Mouse (Mus musculus): Measurements from ENCODE around the gene Epb41l3. TPM values are rescaled to one million over a fixed set of nuclear protein-coding genes. Genes with fewer than 3 reads are reported as not detected.

The Epb41l3 gene
- total RNA-seq, 1 experiment, result 16.8 TPM

DNA sequence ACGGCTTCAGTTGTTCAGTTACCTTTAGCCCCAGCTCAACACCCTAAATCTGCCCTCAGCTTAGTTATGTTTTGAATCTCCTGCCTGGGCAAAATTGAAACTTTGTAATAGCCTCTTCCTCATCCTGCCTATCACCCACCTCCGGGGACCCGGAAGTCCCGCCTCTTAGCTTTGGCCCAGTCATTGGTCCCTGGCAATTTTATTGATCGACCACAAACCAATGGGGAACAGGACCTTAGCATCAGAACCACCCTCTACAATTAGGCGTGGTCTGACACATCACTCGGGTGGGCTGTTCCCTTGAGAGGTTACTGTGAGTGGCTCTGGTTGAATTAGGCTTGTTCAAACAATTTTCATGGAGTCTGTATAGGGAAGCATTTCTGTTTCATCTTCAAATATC lies 150.5 kb downstream of the Epb41l3 start:
- TF ChIP-seq CHD2 (IDR thresholded peaks at IDR 0.05; ENCODE audit: low read depth, low read length), result peak; percentile 80; the same call in 1 of the 2 replicates
- no peak for TF ChIP-seq MAFK (IDR thresholded peaks at IDR 0.05; ENCODE audit: insufficient read depth, low read depth, low read length)
- no peaks in the 10 kb centered on the region for H3K9me3 ChIP-seq (ENCODE audit: control insufficient read depth, insufficient read depth, low read depth, low read length)
- H3K4me3 ChIP-seq (ENCODE audit: insufficient read depth in 1 of 2, low read depth in 1 of 2, low read length in 2 of 2, poor library complexity in 1 of 2, severe bottlenecking in 1 of 2), result peak overlapping the region in 1 of 2 experiments; percentile 75; a peak in 3 of 4 replicates

DNA sequence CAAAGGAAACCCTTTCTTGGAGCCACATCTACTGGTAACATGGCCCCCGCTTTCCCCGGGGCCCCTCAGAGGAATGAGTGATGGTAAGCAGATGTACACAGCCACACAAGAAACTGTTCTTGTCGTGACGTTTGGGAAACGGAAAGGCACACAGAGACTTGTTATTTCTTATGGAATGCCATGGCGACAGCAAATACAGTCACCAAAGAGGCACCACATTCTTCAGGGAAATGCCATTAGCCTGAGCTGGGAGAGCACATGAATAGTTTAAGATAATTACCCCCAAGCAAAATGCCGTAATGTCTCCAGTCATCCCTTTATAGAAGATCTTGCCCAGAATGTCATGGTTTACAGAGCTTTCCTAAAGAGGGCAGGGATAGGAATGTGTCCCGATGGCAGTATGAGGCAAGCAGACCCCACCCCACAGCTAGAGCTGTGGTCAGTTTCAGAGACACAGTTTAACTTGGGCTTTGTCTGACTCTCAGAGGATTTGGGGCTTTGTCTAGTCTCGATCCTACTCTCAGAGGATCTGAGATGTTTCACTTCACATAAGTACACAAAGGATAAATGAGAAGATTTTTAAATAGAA lies 152.0 kb downstream of the Epb41l3 start:
- H3K27ac ChIP-seq (ENCODE audit: insufficient read depth, low read depth, low read length, poor library complexity, severe bottlenecking), result no peak overlapping the region
- peaks cover 2 to 5% of the 10 kb centered on the region in 2 experiments; a peak in 2 of 4 replicates for H3K4me1 ChIP-seq (ENCODE audit: control insufficient read depth in 2 of 2, insufficient read depth in 2 of 2, low read length in 2 of 2, poor library complexity in 1 of 2)
- no peak overlapping the region for H3K4me3 ChIP-seq (ENCODE audit: insufficient read depth in 1 of 2, low read depth in 1 of 2, low read length in 2 of 2, poor library complexity in 1 of 2, severe bottlenecking in 1 of 2)
- DNase-seq (ENCODE audit: low read depth, low spot score), result no peak
- H3K9me3 ChIP-seq (ENCODE audit: control insufficient read depth, insufficient read depth, low read depth, low read length), result no peaks in the 10 kb centered on the region
- H3K36me3 ChIP-seq (ENCODE audit: control insufficient read depth, insufficient read depth, low read length, poor library complexity, severe bottlenecking), result no peaks in the 10 kb centered on the region; the same call in 1 of the 2 replicates
- TF ChIP-seq ZNF384 (IDR thresholded peaks at IDR 0.05; ENCODE audit: low read depth, low read length) (no peak), HCFC1 (IDR thresholded peaks at IDR 0.05; ENCODE audit: borderline replicate concordance, insufficient read depth, low read length) (no peak), MAFK (IDR thresholded peaks at IDR 0.05; ENCODE audit: insufficient read depth, low read depth, low read length) (no peak), CHD2 (IDR thresholded peaks at IDR 0.05; ENCODE audit: low read depth, low read length) (no peak), ZC3H11A (IDR thresholded peaks at IDR 0.05; ENCODE audit: borderline replicate concordance, low read depth, low read length) (no peak)
- no peak overlapping the region for H3K9ac ChIP-seq (ENCODE audit: insufficient read depth, low read depth, low read length, poor library complexity, severe bottlenecking)
- in situ Hi-C loops (cut with MboI; ENCODE audit: low sequenced_read_pairs in 2 of 2, unreplicated experiment in 2 of 2), result no loop called here

More for the DNA sequence above, 150.5 kb downstream of the Epb41l3 start:
- H3K9ac ChIP-seq (ENCODE audit: insufficient read depth, low read depth, low read length, poor library complexity, severe bottlenecking), result no peak overlapping the region
- H3K27ac ChIP-seq (ENCODE audit: insufficient read depth, low read depth, low read length, poor library complexity, severe bottlenecking), result no peak overlapping the region
- in situ Hi-C loops (cut with MboI; ENCODE audit: low sequenced_read_pairs in 2 of 2, unreplicated experiment in 2 of 2), result no loop called here
- H3K4me1 ChIP-seq (ENCODE audit: control insufficient read depth in 2 of 2, insufficient read depth in 2 of 2, low read length in 2 of 2, poor library complexity in 1 of 2), result peaks cover 2 to 7% of the 10 kb centered on the region in 2 experiments; a peak in 2 of 4 replicates
- DNase-seq (ENCODE audit: low read depth, low spot score), result peak; percentile 16
- no peaks in the 10 kb centered on the region; the same call in 1 of the 2 replicates for H3K36me3 ChIP-seq (ENCODE audit: control insufficient read depth, insufficient read depth, low read length, poor library complexity, severe bottlenecking)

DNA sequence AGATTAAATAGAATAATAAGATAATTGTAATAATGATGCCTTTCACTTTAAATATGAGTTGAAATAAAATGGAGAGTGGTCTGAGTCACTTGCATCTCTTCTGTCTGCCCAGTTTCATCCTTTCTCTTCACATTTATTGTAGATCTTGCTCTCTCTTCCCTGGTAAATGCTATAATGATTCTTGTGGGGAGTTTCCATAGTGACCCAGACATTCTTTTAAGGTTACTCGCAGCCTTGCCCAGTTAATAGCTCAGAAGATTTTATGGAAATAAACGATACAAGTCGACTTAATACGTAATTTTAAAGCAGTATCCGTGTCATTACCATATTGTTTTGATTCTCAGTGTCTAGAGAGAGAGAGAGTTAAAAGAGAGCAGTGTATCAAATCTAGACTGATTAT lies 154.0 kb downstream of the Epb41l3 start:
- no peak for TF ChIP-seq HCFC1 (IDR thresholded peaks at IDR 0.05; ENCODE audit: borderline replicate concordance, insufficient read depth, low read length)
- no peak for TF ChIP-seq ZNF384 (IDR thresholded peaks at IDR 0.05; ENCODE audit: low read depth, low read length)
- TF ChIP-seq ZC3H11A (IDR thresholded peaks at IDR 0.05; ENCODE audit: borderline replicate concordance, low read depth, low read length), result no peak
- no peak for TF ChIP-seq MAFK (IDR thresholded peaks at IDR 0.05; ENCODE audit: insufficient read depth, low read depth, low read length)
- TF ChIP-seq CHD2 (IDR thresholded peaks at IDR 0.05; ENCODE audit: low read depth, low read length), result no peak
- no peak for DNase-seq (ENCODE audit: low read depth, low spot score)
- H3K9me3 ChIP-seq (ENCODE audit: control insufficient read depth, insufficient read depth, low read depth, low read length), result no peaks in the 10 kb centered on the region
- 0 out of 4 replicates have a peak, but pooled peaks cover 0 to 1% of the 10 kb centered on the region in 2 experiments for H3K4me1 ChIP-seq (ENCODE audit: control insufficient read depth in 2 of 2, insufficient read depth in 2 of 2, low read length in 2 of 2, poor library complexity in 1 of 2)
- H3K9ac ChIP-seq (ENCODE audit: insufficient read depth, low read depth, low read length, poor library complexity, severe bottlenecking), result no peak overlapping the region
- no peaks in the 10 kb centered on the region for H3K36me3 ChIP-seq (ENCODE audit: control insufficient read depth, insufficient read depth, low read length, poor library complexity, severe bottlenecking)
- no peak overlapping the region for H3K27ac ChIP-seq (ENCODE audit: insufficient read depth, low read depth, low read length, poor library complexity, severe bottlenecking)
- in situ Hi-C loops (cut with MboI; ENCODE audit: low sequenced_read_pairs in 2 of 2, unreplicated experiment in 2 of 2), result no loop called here
- no peak overlapping the region for H3K4me3 ChIP-seq (ENCODE audit: insufficient read depth in 1 of 2, low read depth in 1 of 2, low read length in 2 of 2, poor library complexity in 1 of 2, severe bottlenecking in 1 of 2)

DNA sequence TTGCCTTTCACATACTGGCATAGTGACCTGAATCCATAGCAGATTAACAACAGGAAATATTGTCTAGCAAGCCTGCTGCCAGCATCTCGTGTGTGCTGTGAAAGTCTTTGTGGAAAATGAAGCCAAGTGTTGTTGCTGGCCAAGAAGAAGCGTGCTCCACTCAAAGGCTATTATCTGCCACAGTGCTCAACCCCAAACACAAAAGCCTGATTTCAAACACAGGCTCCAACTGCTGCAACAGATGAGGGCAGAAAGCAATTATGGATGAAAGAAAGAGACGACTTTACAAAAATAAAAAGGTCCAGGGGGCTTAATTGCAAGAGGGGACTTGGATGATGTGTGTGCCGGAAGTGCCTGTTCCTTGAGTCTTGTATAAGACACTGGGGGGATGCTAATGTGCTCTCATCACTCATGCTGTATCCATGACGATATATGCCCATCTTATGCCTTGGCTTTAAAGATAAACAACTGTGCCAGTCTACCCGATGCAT lies 154.7 kb downstream of the Epb41l3 start:
- in situ Hi-C loops (cut with MboI; ENCODE audit: low sequenced_read_pairs in 2 of 2, unreplicated experiment in 2 of 2), result no loop called here
- Histone ChIP-seq H3K36me3 (ENCODE audit: control insufficient read depth, insufficient read depth, low read length, poor library complexity, severe bottlenecking) (no peaks in the 10 kb centered on the region), H3K9me3 (ENCODE audit: control insufficient read depth, insufficient read depth, low read depth, low read length) (no peaks in the 10 kb centered on the region), H3K4me3 (ENCODE audit: insufficient read depth in 1 of 2, low read depth in 1 of 2, low read length in 2 of 2, poor library complexity in 1 of 2, severe bottlenecking in 1 of 2) (no peak overlapping the region), H3K9ac (ENCODE audit: insufficient read depth, low read depth, low read length, poor library complexity, severe bottlenecking) (no peak overlapping the region), H3K4me1 (ENCODE audit: control insufficient read depth in 2 of 2, insufficient read depth in 2 of 2, low read length in 2 of 2, poor library complexity in 1 of 2) (0 out of 4 replicates have a peak, but pooled peaks cover 0 to 1% of the 10 kb centered on the region in 2 experiments), H3K27ac (ENCODE audit: insufficient read depth, low read depth, low read length, poor library complexity, severe bottlenecking) (no peak overlapping the region)
- DNase-seq (ENCODE audit: low read depth, low spot score), result no peak
- TF ChIP-seq HCFC1 (IDR thresholded peaks at IDR 0.05; ENCODE audit: borderline replicate concordance, insufficient read depth, low read length) (no peak), ZNF384 (IDR thresholded peaks at IDR 0.05; ENCODE audit: low read depth, low read length) (no peak), CHD2 (IDR thresholded peaks at IDR 0.05; ENCODE audit: low read depth, low read length) (no peak), MAFK (IDR thresholded peaks at IDR 0.05; ENCODE audit: insufficient read depth, low read depth, low read length) (no peak), ZC3H11A (IDR thresholded peaks at IDR 0.05; ENCODE audit: borderline replicate concordance, low read depth, low read length) (no peak)

Measured in ES-E14 (cell line).